Mouse (Mus musculus): Measurements from ENCODE around the gene Cstad.

GRCm38 (mm10) chr2:30647882-30648494 is 53.1 kb downstream of the Cstad start:
- no peak for TF ChIP-seq EP300 (IDR thresholded peaks at IDR 0.05; ENCODE audit: insufficient read depth, low read depth, low read length)
- no peak for TF ChIP-seq POLR2A (IDR thresholded peaks at IDR 0.05; ENCODE audit: insufficient read depth, low read length)
- no peak for TF ChIP-seq CTCF (IDR thresholded peaks at IDR 0.05; ENCODE audit: low read depth, low read length)

All from ES-Bruce4 (cell line).